Mouse (Mus musculus) spleen, postnatal 4 days (tissue): ENCODE measurements at regions not wholly inside any gene's neighbourhood (a gene's known extent, or its start where the extent isn't known, plus 50 kb on each side); places are given as distances from the start of the nearest gene placed in this dataset.
A peak's percentile ranks its signal among the peaks of the same experiment; 100 is the strongest.

ENCODE experiments used
- DNase-seq, 2 experiments: peaks; one replicate each; pipeline ENCODE4 v3.0.0; 2022; ENCODE audit warnings: low spot score in 2 of 2

DNA sequence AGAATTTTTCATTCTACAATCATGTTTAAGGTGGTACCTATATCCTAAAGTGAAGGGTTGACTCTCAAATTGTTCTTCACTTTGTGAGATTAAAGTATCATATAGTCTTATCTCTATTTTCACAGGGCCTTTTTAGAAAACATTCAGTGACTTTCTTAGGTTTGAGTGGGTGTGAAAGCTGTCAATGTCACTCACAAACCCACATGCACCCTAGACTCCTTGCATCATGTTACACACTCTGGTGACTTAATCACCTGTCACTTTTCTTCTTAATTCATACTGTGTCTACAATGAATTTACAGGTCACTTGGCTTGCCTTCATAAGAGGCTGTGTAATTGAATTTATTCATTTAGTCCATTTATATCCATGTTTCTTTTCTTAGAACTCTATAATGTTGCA, 1026.8 kb upstream of the Alcam start:
- no peak for DNase-seq

DNA sequence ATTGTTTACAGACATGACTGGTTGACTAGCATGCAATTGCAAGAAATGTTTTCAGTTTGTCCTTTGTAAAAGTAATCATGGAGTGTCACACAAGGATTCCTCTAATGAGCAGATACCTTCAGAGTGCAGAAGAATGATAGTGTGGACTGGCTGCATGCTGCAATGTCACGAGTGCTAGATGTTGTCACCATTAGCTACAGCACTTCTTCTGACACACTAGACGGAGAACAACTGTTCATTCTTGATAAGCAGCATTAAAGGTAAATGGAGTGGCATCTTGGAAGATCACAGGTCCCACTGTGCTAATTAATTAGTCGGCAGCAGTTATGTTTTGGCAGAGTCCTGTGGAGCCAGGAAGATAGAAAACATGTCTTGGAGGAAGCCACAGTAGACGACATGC, 985.6 kb upstream of the Alcam start:
- DNase-seq, result no peak

DNA sequence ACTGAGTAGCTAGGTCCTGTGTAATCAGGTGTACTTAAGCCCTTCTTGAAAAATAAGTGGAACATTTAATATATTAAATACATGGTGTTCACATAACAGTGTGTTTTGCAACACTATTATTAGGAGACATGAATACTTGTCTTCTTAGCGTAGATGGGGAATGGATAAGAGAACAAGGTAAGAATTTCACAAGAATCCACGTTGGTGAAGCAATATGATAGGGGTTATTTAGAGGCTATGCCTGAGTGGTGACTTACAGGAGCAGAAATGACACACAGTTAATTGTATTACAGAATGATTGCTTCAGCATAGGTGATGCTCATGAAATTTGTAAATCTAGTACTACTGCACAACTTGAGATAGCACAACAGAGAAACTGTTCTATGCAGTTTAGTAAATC, 964.5 kb upstream of the Alcam start:
- DNase-seq, result no peak

DNA sequence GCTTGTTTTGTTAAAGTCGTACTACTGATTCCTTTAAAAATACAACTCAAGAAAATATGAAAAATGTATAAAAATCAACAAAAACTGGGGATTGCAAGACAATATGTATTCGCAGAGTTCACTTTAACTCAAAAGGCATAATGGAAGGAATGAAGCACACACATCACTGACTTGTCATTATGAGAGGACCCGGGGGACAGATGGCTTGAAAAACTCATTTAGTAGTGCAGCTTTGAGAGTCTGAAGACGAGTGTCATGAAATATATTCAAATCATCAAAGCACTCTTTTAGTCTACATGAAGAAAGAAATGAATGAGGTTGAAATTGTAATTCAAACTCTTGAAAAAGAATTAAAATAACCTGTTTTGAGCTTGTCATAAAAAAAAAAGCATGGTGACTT, 931.3 kb upstream of the Alcam start:
- no peak for DNase-seq

DNA sequence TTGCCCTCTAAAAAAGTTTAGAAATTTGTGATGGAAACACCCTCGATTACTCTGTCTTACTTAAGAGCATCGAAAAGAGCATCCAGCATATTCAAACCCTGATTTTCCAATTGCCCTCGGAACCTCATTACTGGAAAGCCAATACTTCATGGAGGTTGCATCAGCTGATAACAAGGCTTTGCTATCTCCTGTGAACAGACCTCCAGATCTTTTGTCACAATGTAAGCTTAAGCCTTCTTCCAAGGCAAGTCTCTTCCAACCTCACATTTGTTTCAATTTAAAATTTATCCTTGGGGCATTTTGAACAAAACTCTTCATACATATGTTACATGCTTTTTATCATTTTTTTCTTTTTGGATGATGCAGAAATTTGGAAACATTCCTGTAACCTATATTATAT, 888.3 kb upstream of the Alcam start:
- no peak for DNase-seq

DNA sequence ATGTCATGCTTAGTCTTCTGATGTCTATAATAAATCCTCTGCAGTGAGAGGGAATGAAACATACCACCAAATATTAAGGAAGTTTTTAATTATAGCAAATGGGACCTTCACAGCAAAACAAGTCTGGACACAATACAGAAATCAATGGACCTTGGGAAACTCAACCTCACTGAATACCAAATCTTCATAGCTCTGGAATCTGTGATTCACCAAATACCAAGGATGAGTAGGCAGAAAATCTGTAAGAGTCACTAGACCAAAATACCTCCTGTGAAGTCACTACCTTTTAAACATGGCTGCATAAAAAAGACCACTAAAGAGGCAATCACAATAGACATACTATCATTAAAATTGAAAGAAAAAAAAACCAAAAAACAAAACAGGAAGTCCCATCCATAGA, 872.5 kb upstream of the Alcam start:
- no peak for DNase-seq

DNA sequence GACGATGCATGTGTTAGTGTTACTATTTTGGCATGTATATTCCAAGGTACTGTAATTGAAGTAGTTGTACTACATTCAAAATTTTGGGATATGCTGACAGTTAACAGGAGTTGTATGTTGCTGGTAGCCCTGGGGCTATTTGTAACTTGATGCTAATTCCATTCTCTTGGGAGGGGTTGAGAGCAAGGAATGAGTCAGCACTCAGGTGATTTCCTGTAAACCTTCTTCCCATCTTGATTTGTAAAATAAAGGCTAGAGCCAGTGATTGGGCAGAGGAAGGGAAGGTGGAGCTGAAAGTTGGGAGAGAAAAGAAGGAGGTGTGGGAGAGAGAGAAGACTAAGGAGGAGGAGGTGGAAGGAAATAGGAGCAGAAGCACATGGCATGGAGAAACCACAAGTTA, 838.2 kb upstream of the Alcam start:
- DNase-seq, result no peak

DNA sequence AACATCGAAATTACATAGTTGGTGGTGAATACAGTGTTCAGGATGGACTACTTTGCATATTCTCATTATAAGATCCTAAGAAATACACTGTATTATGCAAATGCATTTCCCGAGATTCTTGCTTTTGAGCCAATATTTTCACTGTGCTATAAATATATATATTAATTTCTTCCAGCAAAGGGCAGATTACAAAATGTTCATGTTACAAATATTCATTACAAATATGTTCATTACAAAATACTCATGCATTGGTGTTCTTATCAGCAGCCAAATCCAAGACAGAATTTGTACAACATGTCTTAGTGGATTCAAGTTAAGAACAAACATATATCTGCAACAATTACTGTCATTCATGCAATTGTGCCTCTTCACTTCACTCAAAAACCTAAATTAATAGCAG, 828.1 kb upstream of the Alcam start:
- no peak for DNase-seq

DNA sequence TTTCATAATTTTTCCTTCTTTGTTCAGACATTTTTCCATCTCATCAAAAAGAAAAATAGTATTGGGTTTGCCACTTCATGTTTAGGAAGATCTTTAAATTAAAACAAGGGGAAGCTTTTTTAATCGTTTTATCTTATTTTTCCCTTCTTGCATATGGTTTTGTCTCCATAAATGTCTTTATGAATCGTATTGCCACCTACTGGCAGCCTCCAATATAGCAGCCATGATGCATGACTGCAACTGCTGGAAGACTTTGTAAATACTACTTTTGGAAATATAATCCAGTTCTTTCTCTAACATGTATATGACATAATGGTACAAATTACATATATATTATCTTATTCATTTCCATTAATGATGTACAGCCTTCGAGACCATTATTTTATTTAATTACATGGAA, 812.2 kb upstream of the Alcam start:
- DNase-seq, result peak in 1 of 2 experiments; percentile 15

DNA sequence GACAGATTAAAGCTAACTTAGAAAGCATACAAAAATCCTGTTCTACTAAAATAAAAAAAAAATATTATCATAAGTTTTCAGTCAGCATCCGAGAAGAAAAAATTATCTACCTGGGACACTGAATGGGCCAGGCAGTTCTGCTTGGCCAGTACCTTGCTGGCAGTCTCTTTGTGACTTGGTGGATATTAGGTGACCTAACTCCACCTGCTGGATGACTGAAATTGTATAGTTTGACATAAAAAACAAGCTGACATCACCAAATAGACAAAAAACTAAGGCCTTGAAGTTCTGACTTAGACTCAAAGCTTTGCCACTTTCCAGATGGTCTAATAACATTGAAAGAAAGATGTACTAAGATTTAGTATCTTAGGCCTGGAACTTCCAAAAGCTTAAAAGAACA, 791.5 kb upstream of the Alcam start:
- no peak for DNase-seq

DNA sequence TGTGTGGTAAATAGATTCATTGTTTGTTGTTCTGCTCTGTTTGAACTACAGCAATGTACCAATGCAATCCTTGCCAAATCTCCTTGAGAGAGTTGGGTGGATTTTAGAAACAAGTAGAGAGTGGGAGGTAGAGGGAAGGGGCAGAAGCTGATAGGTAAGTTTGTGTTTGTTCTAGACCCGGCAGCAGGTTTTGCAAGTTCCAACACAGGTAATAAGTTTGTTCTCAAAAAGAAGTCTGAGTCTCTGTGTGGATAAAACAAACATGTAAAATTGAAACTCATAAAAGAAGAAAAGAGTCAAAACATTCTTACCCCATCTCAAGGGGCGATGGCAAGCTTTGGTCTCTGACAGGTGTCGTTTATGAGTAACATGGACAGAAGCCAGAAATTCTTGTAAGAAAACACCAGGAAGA, 788.3 kb upstream of the Alcam start:
- no peak for DNase-seq

DNA sequence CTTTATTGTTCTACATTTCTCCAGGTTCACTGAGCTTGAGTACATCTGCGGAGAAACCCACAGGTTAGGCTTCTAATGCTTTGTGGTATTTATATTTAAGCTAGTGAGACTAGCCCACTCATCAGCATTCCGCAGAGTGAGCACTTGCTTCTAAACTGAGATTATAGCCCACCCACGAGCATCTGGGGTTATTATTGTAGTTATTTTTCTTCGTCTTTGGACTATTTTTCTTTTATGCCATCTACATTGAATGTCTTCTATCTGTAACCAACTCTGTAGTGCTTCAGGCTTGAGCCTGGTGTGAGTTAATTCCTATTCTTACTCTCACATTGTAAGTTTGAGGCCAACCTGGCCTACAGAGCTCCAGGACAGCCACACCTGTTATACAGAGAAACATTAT, 765.0 kb upstream of the Alcam start:
- DNase-seq, result no peak

DNA sequence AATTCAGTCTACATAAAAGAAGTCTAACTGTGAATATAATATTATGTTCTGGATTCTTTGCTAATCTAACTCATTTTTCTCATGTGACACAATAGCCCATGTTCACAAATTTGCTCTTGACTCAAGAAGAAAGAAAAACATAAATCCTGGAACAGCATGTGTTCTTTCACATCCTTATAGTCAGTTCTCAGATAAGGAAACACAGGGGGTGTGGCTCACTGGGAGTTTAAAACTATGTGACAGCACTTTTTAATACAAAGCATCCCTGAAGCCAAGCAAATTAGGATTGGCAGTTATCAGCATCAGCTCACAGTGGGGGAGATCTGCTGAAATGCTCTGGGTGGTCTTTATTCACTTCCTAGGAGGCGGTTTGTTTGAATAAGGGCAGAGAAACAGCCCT, 747.6 kb upstream of the Alcam start:
- DNase-seq, result no peak

DNA sequence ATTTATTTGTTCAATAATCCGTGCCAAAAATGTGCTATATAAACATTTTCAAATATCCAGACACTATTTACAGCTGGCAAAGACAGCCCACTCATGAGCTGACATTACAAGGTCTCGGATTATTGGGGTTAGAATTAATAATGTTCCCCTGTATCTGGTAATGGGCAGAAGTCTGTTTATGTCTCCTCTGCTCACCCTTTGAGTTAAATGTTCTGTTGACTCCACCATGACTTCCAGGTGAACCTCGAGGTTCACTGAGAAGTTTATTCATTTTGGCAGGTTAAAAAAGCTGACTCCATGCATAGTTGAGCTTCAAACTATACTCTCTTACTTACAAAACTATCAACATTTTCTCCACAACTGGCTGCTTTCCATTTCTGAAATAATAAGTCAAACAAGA, 732.6 kb upstream of the Alcam start:
- no peak for DNase-seq

DNA sequence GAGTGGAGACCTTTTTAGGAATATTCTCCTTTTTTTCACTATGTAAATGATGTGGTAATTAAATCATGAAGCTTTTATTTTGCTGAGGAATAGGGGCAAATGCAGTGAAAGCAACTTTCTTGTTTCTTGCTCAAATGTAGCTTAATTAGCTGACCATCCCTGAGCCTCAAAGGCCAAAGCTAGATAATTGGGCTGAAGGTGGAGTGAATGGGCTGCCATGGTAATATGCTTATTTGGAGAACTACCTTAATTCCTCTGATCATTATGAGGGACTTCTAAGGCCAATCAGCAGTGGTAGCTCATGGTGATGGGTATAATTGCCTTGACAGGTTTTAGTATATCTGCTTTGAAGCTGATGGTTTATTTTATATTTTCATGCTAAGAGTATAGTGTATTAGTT, 702.5 kb upstream of the Alcam start:
- DNase-seq, result no peak

DNA sequence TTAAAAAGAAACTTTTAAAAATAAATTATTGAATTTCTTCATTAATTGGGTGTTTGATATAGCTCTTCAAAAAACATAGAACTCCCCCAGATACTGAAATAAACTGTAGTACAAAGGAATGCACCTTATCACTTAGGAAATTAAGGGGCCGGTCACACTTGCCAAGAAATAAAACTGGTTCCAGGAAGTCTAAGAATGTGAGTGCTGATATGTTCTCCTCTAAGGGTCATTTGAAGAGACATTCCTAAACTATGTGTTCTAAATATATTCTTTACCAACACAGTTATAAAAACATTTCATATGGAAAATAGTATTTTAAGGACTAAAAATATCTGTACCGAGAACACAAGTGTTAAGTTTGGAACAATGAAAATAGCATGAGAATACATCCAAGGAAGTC, 676.8 kb upstream of the Alcam start:
- DNase-seq, result no peak

DNA sequence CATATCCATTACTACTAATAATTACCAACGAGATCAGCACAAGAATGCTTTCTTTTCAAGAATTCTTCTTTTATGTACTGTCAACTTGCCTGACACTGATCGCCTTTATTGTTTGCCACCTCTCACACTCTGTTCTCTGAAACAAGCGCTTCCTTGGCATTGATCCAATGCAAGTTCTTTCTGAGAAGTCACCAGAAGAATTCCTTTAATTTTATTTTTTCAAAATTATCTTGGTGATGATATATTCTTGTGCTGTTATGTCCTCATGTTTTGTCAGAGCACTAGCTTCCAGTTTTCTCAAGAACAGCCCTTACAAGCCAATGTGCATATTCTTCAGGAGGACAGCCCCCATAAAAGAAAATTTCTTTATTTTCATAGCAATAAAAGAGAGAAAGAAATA, 654.9 kb upstream of the Alcam start:
- DNase-seq, result no peak

DNA sequence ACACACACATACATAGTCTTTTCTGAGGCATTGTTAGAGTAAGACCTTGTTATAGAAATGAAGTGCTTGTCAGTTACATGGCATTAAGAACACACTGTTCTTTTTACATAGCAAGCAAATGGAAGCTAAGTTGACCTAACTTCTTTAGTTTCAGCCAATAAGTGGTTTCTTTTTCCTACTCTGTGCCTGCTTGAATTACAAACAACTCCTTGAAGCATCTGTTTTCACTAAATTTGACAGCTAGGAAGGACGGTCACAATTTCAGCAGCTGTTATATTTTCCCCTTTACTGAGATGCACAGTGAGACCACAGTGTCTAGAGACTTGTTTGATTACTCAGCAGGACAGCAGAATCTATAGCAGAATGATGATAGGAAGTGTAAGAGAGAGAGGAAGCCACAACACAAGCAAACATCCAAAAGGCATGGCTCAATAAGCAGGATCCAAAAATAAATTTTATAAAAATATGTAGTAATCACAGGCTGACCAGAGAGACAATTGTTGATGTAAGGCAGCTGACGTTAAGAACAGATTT, 641.6 kb upstream of the Alcam start:
- no peak for DNase-seq

DNA sequence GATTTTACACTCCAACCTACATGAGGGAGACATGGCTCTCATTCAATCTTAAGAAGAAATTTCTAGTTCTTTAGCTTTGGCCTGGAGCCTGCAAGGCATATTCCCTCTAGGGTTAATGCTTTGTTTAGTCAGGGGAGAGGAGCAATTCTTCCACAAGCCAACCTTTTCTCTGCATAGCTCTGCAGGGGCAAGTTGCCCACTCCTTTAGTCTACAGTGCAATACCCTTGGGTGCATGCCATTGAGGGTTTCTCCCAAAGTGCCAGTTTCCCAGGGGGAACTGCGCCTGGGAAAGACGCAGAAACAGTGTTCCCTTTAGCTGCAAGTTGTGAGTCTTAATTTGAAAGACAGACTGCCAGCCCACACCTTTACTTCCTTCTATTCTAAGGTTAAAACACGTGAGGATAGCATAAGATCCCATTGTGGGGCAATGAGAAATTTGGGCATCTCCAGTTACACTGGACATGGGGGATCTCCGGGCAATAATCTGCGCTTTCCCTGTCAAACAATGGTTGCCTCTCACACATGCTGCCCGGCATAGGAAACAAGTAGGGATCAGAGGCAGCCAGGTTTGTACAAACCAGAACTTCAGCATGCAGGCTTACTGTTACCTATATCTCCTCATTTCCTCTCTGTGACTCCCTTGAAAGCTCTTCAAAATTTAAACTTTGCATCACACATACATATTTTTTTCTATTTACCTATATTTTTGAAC, 620.1 kb upstream of the Alcam start:
- DNase-seq, result no peak

DNA sequence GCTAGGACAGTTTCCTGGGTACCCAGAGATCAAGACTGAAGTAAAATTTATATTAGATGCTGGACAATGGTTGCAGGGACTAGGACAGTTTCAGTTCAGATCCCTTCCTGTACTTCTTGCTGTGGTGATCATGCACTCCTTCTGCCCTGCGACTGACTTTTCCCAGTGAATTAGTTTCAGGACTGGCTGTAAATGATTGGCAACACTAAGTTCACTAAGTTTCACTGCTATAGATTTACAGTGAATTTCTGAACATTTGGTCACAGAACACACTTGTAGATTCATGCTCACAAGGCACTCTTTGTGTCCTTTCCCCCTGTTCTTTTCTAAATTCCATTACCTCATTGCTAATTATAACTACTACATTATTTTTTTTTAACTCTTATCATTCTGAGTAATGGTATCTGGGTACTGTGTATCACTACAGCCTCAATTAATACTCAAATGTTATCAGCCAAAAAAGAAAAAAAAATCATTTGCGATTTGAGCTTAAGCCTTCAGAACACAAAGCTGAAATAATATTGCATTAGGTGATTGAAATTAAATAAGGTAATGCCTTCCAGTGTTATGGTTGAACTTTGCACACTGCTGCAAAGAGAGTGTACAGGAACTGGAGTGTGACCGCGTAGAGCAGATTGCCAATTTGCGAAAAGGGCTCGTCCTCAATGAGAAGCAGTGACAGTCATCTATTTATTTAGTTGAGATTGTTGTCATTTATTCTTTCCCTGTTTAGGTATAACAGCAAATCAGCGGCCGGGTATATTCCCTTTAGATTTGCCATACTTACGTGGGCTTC, 618.2 kb upstream of the Alcam start:
- no peak for DNase-seq

DNA sequence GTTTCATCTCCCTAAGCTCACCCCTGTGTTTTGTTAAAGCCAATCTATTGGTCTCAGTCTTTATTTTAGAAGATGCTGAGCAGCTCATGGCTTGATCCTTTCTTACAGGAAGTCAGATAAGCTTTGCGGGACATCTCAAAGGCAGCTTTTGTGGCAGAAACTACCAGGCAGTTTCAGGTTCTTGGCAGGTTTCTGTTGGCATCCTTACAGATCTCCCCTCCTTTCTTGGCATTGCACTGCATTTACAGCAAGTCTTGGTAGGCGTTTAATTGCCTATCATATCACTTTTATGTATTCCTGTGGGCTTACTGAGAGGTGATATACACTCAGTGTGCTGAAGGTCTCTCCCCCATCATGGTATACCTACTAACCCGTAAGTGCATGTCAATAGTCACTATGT, 610.3 kb upstream of the Alcam start:
- DNase-seq, result no peak

DNA sequence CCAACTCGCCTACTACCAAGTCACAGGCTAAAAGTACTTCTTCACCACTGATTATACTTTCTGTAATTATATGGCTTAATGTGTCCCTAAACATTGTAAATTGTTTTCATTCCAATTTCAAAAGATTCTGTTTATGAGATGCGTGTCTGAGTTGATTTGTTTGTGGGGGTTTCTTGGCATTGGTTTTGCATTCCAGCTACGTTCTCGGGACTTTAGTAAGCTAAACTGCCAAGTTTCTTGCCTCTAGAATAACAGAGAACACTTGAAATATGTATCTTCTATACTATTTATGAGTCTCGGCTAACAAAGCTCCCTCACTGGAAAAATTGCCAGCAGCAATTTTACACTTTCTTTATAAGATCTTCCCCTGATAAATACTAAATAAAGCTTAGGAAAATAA, 609.2 kb upstream of the Alcam start:
- no peak for DNase-seq

DNA sequence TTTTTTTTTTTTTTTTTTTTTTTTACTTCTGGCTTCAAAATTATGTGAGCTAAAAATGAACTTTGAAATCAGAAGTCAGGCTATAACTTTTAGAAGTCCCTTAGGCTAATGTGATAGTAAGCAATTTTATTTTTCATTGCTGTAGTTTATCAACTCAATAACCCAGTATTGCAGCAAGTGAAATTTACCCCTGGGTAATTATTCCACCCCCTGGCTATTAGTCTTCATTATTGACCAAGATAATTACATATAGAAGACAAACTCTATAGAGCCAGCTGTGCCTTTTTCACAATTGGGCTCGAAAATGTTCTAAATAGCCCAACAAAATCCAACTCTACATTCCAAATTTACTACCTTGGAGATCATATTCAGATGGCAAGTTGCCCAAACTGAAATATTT, 572.2 kb upstream of the Alcam start:
- DNase-seq, result no peak
